Mouse (Mus musculus): ENCODE data around the gene Slc26a8.

DNA sequence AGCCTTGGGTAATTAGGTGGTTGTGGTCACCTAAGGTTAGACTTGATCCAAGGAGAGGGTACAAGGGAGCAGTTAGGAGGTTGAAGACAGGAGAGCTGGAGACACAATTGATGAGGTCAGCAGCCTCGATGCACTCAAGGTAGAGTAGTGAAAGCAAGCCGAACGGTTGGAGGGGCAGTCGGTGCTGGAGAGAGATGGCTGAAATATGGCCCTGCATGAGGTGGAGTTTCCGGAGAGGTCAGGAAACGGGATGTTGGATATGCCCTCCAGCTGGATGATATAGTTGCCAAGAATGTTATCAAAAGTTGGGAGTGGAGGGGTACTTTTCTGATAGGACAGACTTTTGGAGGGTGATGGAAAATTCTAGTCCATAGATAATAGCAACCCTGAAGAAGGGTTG is 22.3 kb upstream of the Slc26a8 start:
- no peak for TF ChIP-seq CTCF (IDR thresholded peaks at IDR 0.05; ENCODE audit: low read depth, low read length)
- TF ChIP-seq GATA1 (IDR thresholded peaks at IDR 0.05; ENCODE audit: borderline replicate concordance, low read length) = no peak
- no peak for TF ChIP-seq TAL1 (conservative IDR thresholded peaks at IDR 0.05; ENCODE audit: low read depth, low read length)
- TF ChIP-seq POLR2AphosphoS5 (IDR thresholded peaks at IDR 0.05; ENCODE audit: insufficient replicate concordance, low read depth, low read length) = no peak
- TF ChIP-seq GATA2 (IDR thresholded peaks at IDR 0.05; ENCODE audit: borderline replicate concordance, low read depth, low read length) = no peak

Measured in G1E (cell line).